Mouse (Mus musculus) liver, embryonic 11.5 days (tissue): Measurements from ENCODE around the gene Sumo2. TPM values are rescaled to one million over a fixed set of nuclear protein-coding genes. Genes with fewer than 3 reads are reported as not detected.
A peak's percentile ranks its signal among the peaks of the same experiment; 100 is the strongest.
"Not testable (repeated sequence)": the region's sequence is repeated elsewhere in the genome, so short reads cannot be mapped to it uniquely, and the experiment has no call there.

Experiments
- ATAC-seq: fragments of 200-750 bp; cut with Nextera tagmentation; replicated peaks from 2 replicates; pipeline ENCODE4 v1.8.0; 2017; ENCODE audit warnings: moderate number of reproducible peaks, mild to moderate bottlenecking, moderate TSS enrichment, moderate library complexity; ENCODE audit not compliant: low FRiP score
- DNase-seq: peaks from one replicate; pipeline ENCODE4 v3.0.0-alpha.2; 2017; ENCODE audit warnings: low spot score
- H3K27ac ChIP-seq: fragments of 300-500 bp; sonication (generic); 2 replicates; pipeline ENCODE4 v1.5.1; 2014; ENCODE audit warnings: mild to moderate bottlenecking, low read depth, low read length, control low read depth
- H3K27me3 ChIP-seq: fragments of 300-500 bp; sonication (generic); replicated peaks from 2 replicates; pipeline ENCODE4 v1.6.1; 2014; ENCODE audit warnings: low read length, mixed read lengths; ENCODE audit not compliant: control insufficient read depth, insufficient read depth
- H3K36me3 ChIP-seq: fragments of 300-500 bp; sonication (generic); 2 replicates; pipeline ENCODE4 v1.6.1; 2014; ENCODE audit warnings: mild to moderate bottlenecking, low read length, moderate library complexity, mixed read lengths; ENCODE audit not compliant: control insufficient read depth, insufficient read depth
- H3K4me1 ChIP-seq: fragments of 300-500 bp; sonication (generic); replicated peaks from 2 replicates; pipeline ENCODE4 v1.6.1; 2014; ENCODE audit warnings: low read length, mixed read lengths; ENCODE audit not compliant: control insufficient read depth, insufficient read depth
- H3K4me2 ChIP-seq: fragments of 300-500 bp; sonication (generic); 2 replicates; pipeline ENCODE4 v1.6.1; 2014; ENCODE audit warnings: mild to moderate bottlenecking, control low read depth, moderate library complexity
- H3K4me3 ChIP-seq: fragments of 300-500 bp; sonication (generic); 2 replicates; pipeline ENCODE4 v1.5.1; 2014; ENCODE audit warnings: low read depth, low read length, control low read depth
- H3K9ac ChIP-seq: fragments of 300-500 bp; sonication (generic); 2 replicates; pipeline ENCODE4 v1.6.1; 2014; ENCODE audit warnings: low read depth, low read length, control low read depth
- H3K9me3 ChIP-seq: fragments of 300-500 bp; sonication (generic); 2 replicates; pipeline ENCODE4 v1.6.1; 2016; ENCODE audit warnings: low read length, inconsistent platforms, mixed read lengths; ENCODE audit not compliant: control insufficient read depth
- WGBS: fragments of 180-500 bp; shearing (Covaris S2); extraction: QIAGEN DNeasy Blood & Tissue Kit; methylation state at CpG from one replicate; pipeline ENCODE4 v1.1.7; 2014; 5-methylcytosine and 5-hydroxymethylcytosine counted together
- polyA plus RNA-seq: library from polyadenylated mRNA; unstranded; fragments of >200 nt; fragmentation: Nextera tagmentation; extraction: Ambion mirVana; gene quantifications from 2 replicates; pipeline ENCODE4 v1.2.1, GENCODE M21; 2014

Sumo2 gene
- polyA plus RNA-seq, 1 experiment from 2014 or later: 874 TPM

DNA sequence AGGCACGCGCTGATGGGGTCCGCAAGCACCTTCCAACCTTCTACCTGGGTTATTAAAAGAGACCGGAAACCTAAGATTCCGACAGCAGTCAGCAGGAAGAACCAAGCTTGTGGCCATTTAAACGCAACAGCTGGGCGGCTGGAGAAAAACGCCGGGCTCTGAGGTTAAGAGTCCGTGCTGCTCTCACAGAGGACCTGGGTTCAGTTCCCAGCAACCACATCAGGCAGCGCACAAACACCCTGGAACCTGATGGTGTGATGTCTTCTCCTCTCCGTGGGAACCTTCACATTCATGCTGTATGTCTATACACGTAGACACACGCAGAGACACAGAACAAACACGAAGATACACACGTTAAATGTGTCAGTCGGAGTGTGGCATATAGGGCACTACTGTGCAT lies 19.6 kb upstream of the Sumo2 start:
- no peaks in the 10 kb centered on the region for H3K9me3 ChIP-seq
- DNase-seq (no peak), ATAC-seq (no peak)
- no peak overlapping the region for H3K4me3 ChIP-seq
- H3K9ac ChIP-seq: no peak overlapping the region
- no peaks in the 10 kb centered on the region for H3K36me3 ChIP-seq
- no peaks in the 10 kb centered on the region for H3K27me3 ChIP-seq
- H3K27ac ChIP-seq: no peak overlapping the region
- H3K4me1 ChIP-seq: no peaks in the 10 kb centered on the region
- H3K4me2 ChIP-seq: no peak overlapping the region
- WGBS: 75% methylated on average over 17 of the region's 17 CpGs

- no peak overlapping the region for H3K27ac ChIP-seq
Observed at GRCm38 (mm10) chr11:115552783-115553182, 16.7 kb upstream of the Sumo2 start.

GRCm38 (mm10) chr11:115543571-115543970 lies 7.5 kb upstream of the Sumo2 start:
- Histone ChIP-seq H3K9me3 (no peaks in the 10 kb centered on the region), H3K27me3 (no peaks in the 10 kb centered on the region), H3K9ac (no peak overlapping the region), H3K36me3 (no peaks in the 10 kb centered on the region), H3K4me1 (no peaks in the 10 kb centered on the region), H3K4me3 (no peak overlapping the region), H3K4me2 (no peak overlapping the region), H3K27ac (no peak overlapping the region)
- WGBS: 67% methylated on average over 4 of the region's 4 CpGs
- DNase-seq (no peak), ATAC-seq (no peak)

More at GRCm38 (mm10) chr11:115552783-115553182, 16.7 kb upstream of the Sumo2 start:
- WGBS: 61% methylated on average over 4 of the region's 4 CpGs
- no peaks in the 10 kb centered on the region for H3K9me3 ChIP-seq
- H3K4me2 ChIP-seq: no peak overlapping the region
- H3K27me3 ChIP-seq: no peaks in the 10 kb centered on the region
- no peak overlapping the region for H3K4me3 ChIP-seq
- no peak overlapping the region for H3K9ac ChIP-seq
- DNase-seq (no peak), ATAC-seq (no peak)
- H3K36me3 ChIP-seq: no peaks in the 10 kb centered on the region
- no peaks in the 10 kb centered on the region for H3K4me1 ChIP-seq

DNA sequence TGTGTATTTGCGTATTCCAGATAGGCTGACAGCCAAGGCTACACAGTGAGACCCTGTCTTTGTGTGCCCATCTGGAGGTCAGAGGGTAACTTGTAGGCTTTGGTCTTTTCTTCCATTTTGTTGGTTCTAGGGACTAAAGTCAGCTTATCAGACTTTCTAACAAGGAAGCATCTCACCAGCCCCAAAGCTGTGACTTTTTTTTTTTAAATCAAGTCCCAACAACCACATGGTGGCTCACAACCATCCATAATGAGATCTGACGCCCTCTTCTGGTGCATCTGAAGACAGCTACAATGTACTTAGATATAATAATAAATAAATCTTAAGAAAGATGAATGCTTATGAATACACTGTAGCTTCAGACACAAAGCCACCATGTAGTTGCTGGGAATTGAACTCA lies 2.0 kb upstream of the Sumo2 start:
- Histone ChIP-seq H3K4me3 (no peak overlapping the region), H3K27ac (no peak overlapping the region), H3K27me3 (no peaks in the 10 kb centered on the region), H3K36me3 (peaks cover 11% of the 10 kb centered on the region), H3K4me1 (peaks cover 19% of the 10 kb centered on the region), H3K4me2 (no peak overlapping the region), H3K9ac (no peak overlapping the region), H3K9me3 (no peaks in the 10 kb centered on the region)
- 48% methylated on average over 2 of the region's 2 CpGs for WGBS
- DNase-seq (no peak), ATAC-seq (no peak)

GRCm38 (mm10) chr11:115536856-115537568 lies 936 bp upstream of the Sumo2 start:
- WGBS: 88% methylated on average over 10 of the region's 10 CpGs
- DNase-seq: no peak

DNA sequence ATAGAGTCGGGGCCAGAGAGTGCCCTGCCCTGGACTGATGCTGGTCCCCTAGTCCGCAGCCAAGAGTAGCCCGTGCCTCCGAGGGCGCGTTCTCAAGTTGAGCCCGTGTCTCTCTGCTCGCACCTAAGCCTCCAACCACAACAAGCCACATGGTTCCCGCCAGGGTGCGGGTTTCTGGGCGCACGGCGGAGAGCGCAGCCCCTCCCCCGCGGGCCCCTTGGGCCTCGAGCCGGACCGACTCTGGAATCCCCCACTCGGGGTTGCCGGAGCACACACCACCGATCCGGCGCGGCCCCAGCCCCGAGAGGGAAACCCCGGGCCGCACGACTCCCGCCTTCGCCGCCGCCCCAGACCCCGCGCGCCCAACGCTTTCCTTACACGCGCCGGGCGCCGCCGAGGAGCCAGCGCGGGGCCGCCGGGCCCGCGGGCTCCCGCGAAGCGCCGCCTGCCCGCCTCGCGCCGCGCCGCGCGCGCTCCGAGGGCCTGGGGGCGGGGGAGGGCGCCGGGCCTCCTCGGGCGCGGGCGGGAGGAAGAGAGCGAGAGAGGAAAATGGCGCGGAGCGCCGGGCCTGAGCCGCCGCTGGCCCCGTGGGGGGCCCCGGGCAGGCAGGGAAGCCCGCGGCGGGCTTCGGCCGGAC lies 557 bp downstream of the Sumo2 start:
- WGBS: under 1% methylated on average over 77 of the region's 84 CpGs
- H3K4me1 ChIP-seq: peaks cover 21% of the 10 kb centered on the region
- H3K4me2 ChIP-seq: peak overlapping the region; percentile 88
- H3K27ac ChIP-seq: peak overlapping the region; percentile 100
- DNase-seq (peak; percentile 75), ATAC-seq (peak; percentile 77)
- peak overlapping the region; percentile 99 for H3K9ac ChIP-seq
- H3K36me3 ChIP-seq: peaks cover 26% of the 10 kb centered on the region
- H3K4me3 ChIP-seq: peak overlapping the region; percentile 99
- H3K9me3 ChIP-seq: no peaks in the 10 kb centered on the region
- H3K27me3 ChIP-seq: no peaks in the 10 kb centered on the region

More at GRCm38 (mm10) chr11:115536856-115537568, 936 bp upstream of the Sumo2 start:
- Histone ChIP-seq H3K9ac (peak overlapping the region; percentile 20), H3K27me3 (no peaks in the 10 kb centered on the region), H3K4me1 (peaks cover 21% of the 10 kb centered on the region), H3K36me3 (peaks cover 20% of the 10 kb centered on the region), H3K4me3 (peak overlapping the region; percentile 99; the same call in 1 of the 2 replicates), H3K4me2 (peak overlapping the region; percentile 88), H3K9me3 (no peaks in the 10 kb centered on the region), H3K27ac (peak overlapping the region; percentile 100)
- no peak for ATAC-seq

DNA sequence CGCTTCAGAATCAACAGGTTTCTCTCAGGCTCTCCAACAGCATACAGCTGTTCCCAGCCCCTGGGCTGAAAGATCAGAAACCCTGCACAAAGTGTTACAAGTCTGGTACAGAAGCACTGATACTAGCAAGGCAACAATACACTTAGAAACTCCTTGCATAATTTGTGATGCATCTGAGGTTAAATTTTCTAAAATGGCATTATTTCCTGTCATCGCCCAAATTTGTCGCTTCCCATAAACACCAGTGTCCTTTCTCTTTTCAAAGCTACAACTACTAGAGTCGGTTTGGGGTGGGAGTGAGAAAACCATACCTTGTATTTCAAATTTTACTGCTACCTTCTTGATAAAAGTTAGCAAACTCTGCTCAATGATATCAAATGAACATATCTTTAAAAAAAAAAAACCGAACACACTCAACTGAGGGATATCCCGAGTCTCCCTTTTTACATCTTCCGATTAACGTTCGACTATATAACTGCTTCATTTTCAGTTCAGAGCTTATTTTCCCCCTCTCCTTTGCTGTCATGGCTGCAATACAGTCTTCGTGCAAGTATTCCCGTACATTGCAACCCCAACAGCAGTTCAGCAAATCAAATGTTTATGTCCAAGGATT lies 1.2 kb downstream of the Sumo2 start:
- H3K4me2 ChIP-seq: peak overlapping the region; percentile 88
- DNase-seq: no peak
- peak overlapping the region; percentile 99 for H3K4me3 ChIP-seq
- peak overlapping the region; percentile 99 for H3K9ac ChIP-seq
- peaks cover 29% of the 10 kb centered on the region for H3K36me3 ChIP-seq
- peaks cover 21% of the 10 kb centered on the region for H3K4me1 ChIP-seq
- no peaks in the 10 kb centered on the region for H3K9me3 ChIP-seq
- H3K27me3 ChIP-seq: no peaks in the 10 kb centered on the region
- 7% methylated on average over 11 of the region's 11 CpGs for WGBS
- ATAC-seq: no peak
- peak overlapping the region; percentile 100 for H3K27ac ChIP-seq

- not testable (repeated sequence) for H3K27ac ChIP-seq, H3K4me3 ChIP-seq, H3K9me3 ChIP-seq, H3K27me3 ChIP-seq, H3K9ac ChIP-seq, H3K4me2 ChIP-seq, H3K4me1 ChIP-seq, DNase-seq, ATAC-seq
- 77% methylated on average over 3 of the region's 3 CpGs for WGBS
- H3K36me3 ChIP-seq: peaks cover 50% of the 10 kb centered on the region
Observed at GRCm38 (mm10) chr11:115526446-115526845, 9.6 kb downstream of the Sumo2 start.
